Mouse (Mus musculus): Measurements from ENCODE around the gene Psmg3.
A peak's percentile ranks its signal among the peaks of the same experiment; 100 is the strongest.

The Psmg3 gene

DNA sequence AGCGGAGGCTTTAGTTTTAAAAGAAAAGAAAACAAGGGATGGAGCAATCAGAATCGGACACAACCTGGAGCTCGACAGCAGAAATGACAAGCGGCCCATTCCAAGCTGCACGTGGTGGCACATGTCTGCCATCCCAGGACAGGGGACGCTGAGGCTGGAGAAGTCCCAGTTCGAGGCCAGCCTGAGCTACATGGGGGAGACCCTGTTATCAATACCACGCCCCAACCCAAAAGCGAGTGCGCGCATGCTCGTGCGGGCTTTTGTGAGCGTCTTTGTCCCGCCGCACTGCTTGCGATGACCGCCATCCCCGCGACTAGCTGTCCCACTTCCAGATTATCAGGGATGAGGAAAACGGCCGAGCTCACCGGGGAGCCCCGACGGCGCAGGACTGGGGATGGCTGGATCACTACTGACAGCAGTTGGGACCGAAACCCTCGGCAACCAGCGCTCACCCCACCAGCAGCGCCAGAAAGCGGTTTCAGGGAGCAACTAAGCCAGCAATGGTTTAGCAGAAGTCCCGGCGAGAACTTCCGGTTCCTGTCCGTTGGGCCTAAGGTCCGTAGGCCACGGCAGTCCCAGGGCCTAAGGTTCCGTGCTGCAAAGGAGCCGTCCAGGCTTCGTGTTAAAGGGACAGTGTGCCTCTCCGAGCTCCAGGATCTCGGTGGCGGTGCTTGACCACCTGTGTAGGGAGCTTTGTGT, at the start of gene Psmg3, which contains the start of gene Gm26938:
Gene Psmg3 (minus strand): TSS at position 529 of the 699 bp plus-strand sequence.
Gene Gm26938 (minus strand): TSS at position 51 of the 699 bp plus-strand sequence.
- peak; percentile 94 to 95 for DNase-seq

DNA sequence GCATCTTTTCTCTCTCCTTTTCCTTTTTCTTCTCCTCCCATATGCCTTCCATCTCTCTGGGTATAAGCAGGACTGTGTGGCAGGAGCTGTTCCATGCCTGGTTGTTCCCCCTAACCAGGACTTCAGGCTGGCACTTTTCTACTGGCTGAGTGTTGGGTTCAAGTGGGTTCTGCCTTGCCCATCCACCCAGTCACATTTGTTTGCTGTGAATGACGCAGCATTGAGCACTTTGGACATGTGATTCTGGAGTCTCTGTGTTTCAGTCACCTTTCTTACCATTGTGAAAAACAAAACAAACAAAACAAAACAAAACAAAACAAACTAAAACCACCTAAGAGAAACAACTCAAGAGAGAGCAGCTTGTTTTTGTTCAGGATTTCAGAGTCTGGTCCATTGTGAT, 44.8 kb upstream of the Psmg3 start:
- DNase-seq: no peak

DNA sequence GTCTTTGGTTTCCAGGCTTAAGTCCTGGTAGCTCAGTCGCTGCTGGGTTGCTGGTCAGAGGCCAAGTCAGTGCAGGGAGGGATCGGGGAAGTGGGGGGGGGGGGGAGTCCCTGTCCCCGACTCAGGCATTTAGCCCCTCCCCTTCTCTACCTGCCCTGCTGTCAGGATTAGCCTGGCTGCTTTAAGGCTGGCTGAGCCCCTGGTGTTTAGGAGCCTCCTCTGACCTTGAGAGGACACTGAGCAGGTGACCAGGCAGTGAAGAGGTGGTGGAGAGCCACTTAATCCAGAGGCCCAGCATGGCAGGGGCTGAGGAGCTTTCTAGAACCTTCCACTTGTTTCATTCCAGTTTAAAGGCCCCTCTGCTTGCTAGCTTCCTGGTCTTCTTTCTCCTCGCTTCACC, 44.2 kb upstream of the Psmg3 start:
- DNase-seq: peak; percentile 12 to 13

DNA sequence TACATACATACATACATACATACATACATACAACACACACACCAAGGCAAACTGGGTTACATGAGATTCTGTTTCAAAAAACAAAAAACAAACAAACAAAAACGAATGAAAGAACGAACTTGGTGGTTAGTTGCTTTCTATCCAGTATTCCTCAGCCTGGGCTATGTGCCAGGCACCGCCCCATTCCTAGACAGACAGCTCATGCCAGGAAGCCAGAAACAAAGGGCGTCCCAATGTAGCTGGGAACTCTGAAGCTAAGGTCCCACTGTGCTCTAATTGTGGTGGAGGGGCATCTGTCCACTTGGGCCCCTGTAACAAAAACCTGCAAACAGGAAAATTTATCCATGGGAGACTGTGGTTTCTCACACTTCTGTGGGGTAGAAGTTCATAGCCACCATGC, 36.1 kb upstream of the Psmg3 start:
- DNase-seq: no peak

DNA sequence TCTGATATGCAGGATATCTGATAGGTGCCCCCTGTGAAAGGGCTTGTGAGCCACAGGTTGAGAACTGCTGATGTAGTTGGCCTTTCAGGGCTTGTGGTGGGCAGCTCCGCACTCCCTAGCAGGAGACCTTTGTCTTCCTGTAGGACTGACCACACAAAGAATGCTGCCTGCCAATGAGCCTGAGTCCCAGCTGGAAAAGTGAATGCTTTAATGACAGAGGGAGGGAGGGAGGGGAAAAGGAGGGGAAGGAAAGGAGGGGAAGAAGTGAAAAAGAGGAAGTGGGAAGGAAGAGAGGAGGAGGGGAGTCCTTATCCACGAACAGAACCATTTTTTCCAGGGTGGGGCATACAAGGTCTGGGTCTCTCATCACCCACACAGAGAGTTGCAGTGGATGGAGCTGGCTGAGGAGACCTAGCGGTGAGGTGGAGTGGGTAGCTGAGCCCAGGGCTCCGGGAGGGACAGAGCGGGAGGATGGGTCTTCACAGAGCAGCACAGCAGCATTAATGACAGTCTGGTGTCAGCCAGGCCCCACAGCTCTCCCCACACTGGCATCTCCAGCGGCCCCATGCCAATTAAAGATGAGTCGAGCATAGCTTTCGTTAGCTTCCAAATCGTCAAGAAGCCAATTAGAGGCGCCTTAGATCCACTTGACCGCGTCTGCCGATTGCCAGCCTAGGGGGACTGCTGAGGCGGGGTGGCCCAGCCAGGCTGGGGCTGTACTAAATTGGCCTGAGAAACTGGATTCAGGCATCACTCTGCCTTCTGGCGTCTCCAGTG, 33.8 kb upstream of the Psmg3 start:
- DNase-seq: no peak

GRCm38 (mm10) chr5:139849626-139850320, 23.1 kb upstream of the Psmg3 start:
- DNase-seq: no peak

- DNase-seq: no peak
These were observed 12.5 kb upstream of the Psmg3 start for GRCm38 (mm10) chr5:139839142-139839541.

DNA sequence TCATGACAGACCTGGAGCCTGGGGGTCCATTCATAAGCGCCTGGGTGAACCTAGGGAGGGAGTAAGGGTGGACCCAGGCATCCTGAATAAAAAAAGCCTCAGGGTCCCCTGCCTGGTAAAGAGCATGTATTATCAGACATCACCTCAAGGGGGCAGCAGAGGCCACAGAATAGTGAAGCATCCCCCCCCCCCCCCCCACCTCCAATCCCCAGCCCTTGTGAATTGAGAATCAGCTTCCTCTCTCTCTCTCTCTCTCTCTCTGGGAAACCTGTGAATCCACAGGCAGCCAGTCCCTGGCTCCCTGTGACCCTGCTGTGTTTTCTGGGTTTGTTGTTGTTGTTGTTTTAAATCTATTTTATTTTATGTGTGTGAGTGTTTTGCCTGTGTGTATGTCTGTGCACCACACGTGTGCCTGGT, 11.8 kb upstream of the Psmg3 start:
- peak; percentile 82 to 84 for DNase-seq

GRCm38 (mm10) chr5:139835706-139836105, 9.0 kb upstream of the Psmg3 start:
- no peak for DNase-seq

DNA sequence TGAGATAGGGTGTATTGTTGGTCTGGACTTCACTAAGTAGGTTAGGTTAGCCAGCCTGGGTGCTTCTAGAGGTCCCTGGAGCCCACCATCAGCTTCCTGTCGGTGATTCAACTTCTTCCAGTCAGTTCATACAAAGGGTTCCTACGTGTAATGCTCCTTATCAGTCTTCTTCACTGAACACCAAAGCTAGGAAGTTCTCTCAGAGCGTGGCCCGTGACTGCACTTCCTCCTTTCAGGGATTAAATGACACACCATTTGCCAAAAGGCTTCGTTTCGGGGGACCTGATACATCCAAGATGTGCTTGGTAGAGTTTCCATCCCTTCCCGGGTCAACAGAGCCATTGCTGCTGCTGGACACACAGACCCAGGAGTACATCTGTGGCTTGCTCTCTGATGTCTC, 5.4 kb upstream of the Psmg3 start:
- DNase-seq: no peak

DNA sequence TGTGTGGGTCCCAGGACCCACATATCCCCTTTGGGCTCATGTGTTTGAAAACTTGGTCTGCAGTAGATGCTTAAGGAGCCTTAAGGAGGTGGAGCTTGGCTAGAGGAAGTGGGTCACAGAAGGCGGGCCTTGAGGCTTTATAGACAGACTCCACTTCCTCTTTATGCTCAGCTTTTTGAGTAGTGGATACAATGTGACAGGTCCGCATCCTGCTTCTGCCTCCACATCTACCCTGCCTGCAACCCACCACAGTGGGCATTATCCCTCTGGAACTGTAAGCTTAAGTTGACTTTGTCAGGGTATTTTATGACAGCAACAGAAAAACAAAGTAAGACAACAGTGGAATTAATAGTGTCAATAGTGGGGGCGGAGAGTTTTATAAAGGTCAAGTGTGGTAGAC, 4.0 kb upstream of the Psmg3 start:
- DNase-seq: peak; percentile 80 to 81

- DNase-seq: no peak
These were observed 2.7 kb upstream of the Psmg3 start for GRCm38 (mm10) chr5:139829384-139829783.

DNA sequence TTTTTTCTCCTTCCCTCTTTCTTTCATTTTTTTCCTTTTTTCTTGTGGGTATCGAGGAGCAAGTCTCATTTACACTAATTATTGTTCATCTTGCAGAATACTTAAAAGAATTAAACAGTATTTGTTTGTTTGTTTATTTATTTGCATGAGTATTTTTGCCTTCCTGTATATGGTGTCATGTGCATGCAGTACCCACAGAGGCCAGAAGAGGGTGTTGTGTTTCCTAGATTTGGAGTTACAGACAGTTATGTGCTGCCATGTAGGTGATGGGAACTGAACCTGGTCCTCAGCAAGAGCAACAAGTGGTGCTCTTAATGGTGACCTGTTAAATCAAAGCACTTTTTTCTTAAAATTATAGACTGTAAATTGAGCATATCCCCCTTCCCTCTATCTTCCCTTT, 908 bp upstream of the Psmg3 start:
- DNase-seq: peak; percentile 59 to 62

GRCm38 (mm10) chr5:139825947-139826346, 738 bp downstream of the Psmg3 start:
- no peak for DNase-seq

- DNase-seq: no peak
These were observed 2.2 kb downstream of the Psmg3 start for GRCm38 (mm10) chr5:139824531-139824930.

DNA sequence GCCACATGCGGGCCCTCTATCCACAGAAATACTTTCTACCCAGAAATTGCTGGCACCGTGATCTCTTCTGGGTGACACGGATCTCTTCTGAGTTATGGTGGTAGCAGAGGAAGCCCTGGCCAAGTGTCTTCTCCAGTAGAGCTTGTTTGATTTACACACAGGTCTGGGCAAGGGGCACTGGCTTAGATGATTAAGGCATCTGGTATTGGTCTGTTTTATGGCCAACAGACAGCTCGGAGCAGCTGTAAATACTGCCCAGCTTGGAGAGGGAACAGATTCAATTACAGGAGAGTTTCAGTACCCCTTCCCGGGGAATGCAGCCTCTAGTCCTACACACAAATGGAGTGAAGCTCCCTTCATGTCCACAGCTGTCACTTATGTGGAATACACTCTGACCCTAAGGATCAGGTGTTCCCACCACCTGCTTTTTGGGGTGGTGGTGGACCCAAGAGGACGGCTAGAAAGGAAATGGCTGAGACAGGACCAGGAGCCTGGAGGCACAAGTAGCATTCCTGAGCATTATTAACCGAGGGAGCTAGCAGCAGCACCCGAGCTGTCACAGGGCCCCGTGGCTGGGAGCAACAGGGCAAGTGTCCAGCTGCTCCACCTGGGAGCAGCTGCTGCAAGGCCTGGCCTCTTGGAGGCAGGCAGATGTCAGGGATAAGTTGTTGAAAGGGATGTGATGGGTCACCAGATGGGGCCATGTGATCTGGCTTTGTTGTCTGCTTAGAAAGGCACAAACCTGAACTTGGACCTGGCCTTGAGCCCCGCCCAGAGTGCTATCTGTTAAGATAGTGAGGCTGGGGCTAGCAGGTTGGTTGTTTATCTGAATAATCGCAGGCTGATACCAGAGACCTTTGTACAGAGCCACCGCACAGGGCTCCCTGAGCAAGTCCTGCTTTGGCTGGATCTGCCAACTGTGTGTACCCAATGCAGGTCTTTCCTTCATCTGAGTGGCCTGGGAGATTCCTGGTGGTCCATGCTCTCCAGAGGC, 4.9 kb downstream of the Psmg3 start:
- DNase-seq: no peak

- no peak for DNase-seq
These were observed 7.0 kb downstream of the Psmg3 start, which contains the start of gene Tmem184a for GRCm38 (mm10) chr5:139819538-139820181. Gene Tmem184a, minus strand, starts transcription at chr5:139819917.

- peak; percentile 64 to 68 for DNase-seq
These were observed 7.9 kb downstream of the Psmg3 start for GRCm38 (mm10) chr5:139818801-139819200.

DNA sequence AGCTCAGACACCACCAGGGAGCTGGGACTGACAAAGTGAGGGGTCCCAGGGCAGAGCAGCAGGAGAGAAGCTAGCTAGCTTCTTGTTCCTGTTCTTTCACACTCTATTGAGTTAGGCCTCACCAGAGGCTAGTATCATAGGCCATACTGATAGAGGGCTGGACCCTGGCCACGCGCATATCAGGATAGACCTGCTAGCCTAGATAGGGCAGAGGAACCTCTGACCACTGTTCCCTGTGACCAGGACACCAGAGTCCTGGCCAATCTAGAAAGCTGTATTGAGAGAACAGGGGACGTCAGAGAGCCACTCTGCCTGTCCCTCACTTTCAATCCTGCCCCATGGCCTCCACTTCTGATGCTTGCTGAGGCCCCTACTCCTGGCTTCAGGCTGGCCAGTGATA, 8.6 kb downstream of the Psmg3 start:
- no peak for DNase-seq

DNA sequence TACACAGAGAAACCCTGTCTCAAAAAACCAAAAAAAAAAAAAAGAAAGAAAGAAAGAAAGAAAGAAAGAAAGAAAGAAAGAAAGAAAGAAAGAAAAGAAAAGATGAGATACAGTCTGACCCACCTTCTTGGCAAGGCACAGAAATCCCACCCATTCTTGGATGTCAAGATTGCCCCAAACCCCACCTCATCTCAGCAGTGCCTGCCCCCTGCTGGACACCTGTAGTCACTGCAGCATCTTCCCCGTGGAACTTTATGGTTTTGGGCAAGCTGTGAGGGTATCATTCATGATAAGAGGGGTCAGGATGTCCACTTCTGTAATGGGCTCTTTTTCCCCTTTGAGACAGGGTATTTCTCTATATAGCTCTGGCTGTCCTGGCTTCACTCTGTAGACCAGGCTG, 9.4 kb downstream of the Psmg3 start:
- DNase-seq: peak; percentile 56 to 59

GRCm38 (mm10) chr5:139816445-139816844, 10.2 kb downstream of the Psmg3 start:
- no peak for DNase-seq

- DNase-seq: no peak
These were observed 10.7 kb downstream of the Psmg3 start for GRCm38 (mm10) chr5:139815964-139816363.

Measured in B cell, adult 2 months (primary cell).